13 mouse cellular contexts compared by ENCODE assay signal in genomic region chr2:154933884-154934283, GRCm38 (mm10). TPM values are rescaled to one million over a fixed set of nuclear protein-coding genes. Genes with fewer than 3 reads are reported as not detected.
DNase-seq lines count a peak whose midpoint lies in the region; ATAC-seq and TF ChIP-seq lines count a peak whose summit lies in the region.
"Had no signal": no experiment of that assay in that cellular context is flagged by ENCODE, and none has a peak within 500 bp of the region (broad histone marks: within the 10 kb centered on the region; RNA-seq: fewer than 3 reads in every experiment).

No protein-coding gene starts in this region.

- peak; percentile 52 for TF ChIP-seq CTCF in hindbrain, postnatal 0 days (IDR thresholded peaks at IDR 0.05; ENCODE audit: low read depth)

- no peak overlapping the region for H3K4me2 ChIP-seq in hindbrain, postnatal 0 days (ENCODE audit: low read depth, low read length)
- H3K4me2 ChIP-seq in hindbrain, embryonic 16.5 days (ENCODE audit: low read length), result no peak overlapping the region
- H3K4me2 ChIP-seq in embryonic facial prominence, embryonic 13.5 days, result no peak overlapping the region

- 44% methylated on average over 4 of the region's 4 CpGs for WGBS in hindbrain, postnatal 0 days
- 51% methylated on average over 4 of the region's 4 CpGs for WGBS in hindbrain, embryonic 16.5 days
- WGBS in embryonic facial prominence, embryonic 13.5 days, result 38% methylated on average over 4 of the region's 4 CpGs

- H3K27me3 ChIP-seq in hindbrain, postnatal 0 days (ENCODE audit: insufficient read depth, low read length), result no peaks in the 10 kb centered on the region
- no peaks in the 10 kb centered on the region; the same call in 1 of the 2 replicates for H3K27me3 ChIP-seq in hindbrain, embryonic 16.5 days (replicated peaks; ENCODE audit: control insufficient read depth, insufficient read depth, low read length)
- H3K27me3 ChIP-seq in embryonic facial prominence, embryonic 13.5 days, result no peaks in the 10 kb centered on the region

- ATAC-seq in hindbrain, postnatal 0 days, result no peak
- ATAC-seq in hindbrain, embryonic 16.5 days, result no peak
- ATAC-seq in embryonic facial prominence, embryonic 13.5 days (ENCODE audit: insufficient number of reproducible peaks, insufficient read depth, low FRiP score, low TSS enrichment, low read depth), result no peak

- no peaks in the 10 kb centered on the region for H3K9me3 ChIP-seq in hindbrain, postnatal 0 days (ENCODE audit: low read length)
- no peaks in the 10 kb centered on the region for H3K9me3 ChIP-seq in hindbrain, embryonic 16.5 days (ENCODE audit: control insufficient read depth, low read length)
- H3K9me3 ChIP-seq in embryonic facial prominence, embryonic 13.5 days, result no peaks in the 10 kb centered on the region
- H3K9me3 ChIP-seq: G1E had no signal

- peak; percentile 70 for DNase-seq in hindbrain, postnatal 0 days (ENCODE audit: low spot score)
- peak; percentile 10 to 24 for DNase-seq in right cerebral cortex, adult 2 months (ENCODE audit: low spot score in 2 of 2)
- DNase-seq in right cerebral cortex, postnatal 25 days, result no peak
- DNase-seq in thymus, postnatal 4 days, result peak; percentile 25
- DNase-seq in adrenal gland, adult 2 months, result no peak
- DNase-seq: adrenal gland, postnatal 10 days; cerebellum, adult 11 months; kidney, adult 18-20 months had no signal

- H3K4me3 ChIP-seq in hindbrain, postnatal 0 days (ENCODE audit: low read length), result no peak overlapping the region
- no peak overlapping the region for H3K4me3 ChIP-seq in hindbrain, embryonic 16.5 days (ENCODE audit: low read length)
- no peak overlapping the region for H3K4me3 ChIP-seq in embryonic facial prominence, embryonic 13.5 days
- H3K4me3 ChIP-seq: erythroblast, embryonic 14.5 days had no signal

- no peaks in the 10 kb centered on the region for H3K36me3 ChIP-seq in hindbrain, postnatal 0 days (ENCODE audit: insufficient read depth, low read length)
- no peaks in the 10 kb centered on the region for H3K36me3 ChIP-seq in hindbrain, embryonic 16.5 days (ENCODE audit: control insufficient read depth, insufficient read depth, low read length)
- no peaks in the 10 kb centered on the region for H3K36me3 ChIP-seq in embryonic facial prominence, embryonic 13.5 days
- H3K36me3 ChIP-seq: G1E had no signal

- H3K4me1 ChIP-seq in hindbrain, postnatal 0 days (ENCODE audit: insufficient read depth, low read length), result no peaks in the 10 kb centered on the region
- no peaks in the 10 kb centered on the region for H3K4me1 ChIP-seq in hindbrain, embryonic 16.5 days (ENCODE audit: control insufficient read depth, insufficient read depth, low read depth, low read length)
- peaks cover 22% of the 10 kb centered on the region for H3K4me1 ChIP-seq in embryonic facial prominence, embryonic 13.5 days

- no peak overlapping the region for H3K27ac ChIP-seq in hindbrain, postnatal 0 days
- H3K27ac ChIP-seq in hindbrain, embryonic 16.5 days (ENCODE audit: low read depth, low read length), result no peak overlapping the region
- H3K27ac ChIP-seq in embryonic facial prominence, embryonic 13.5 days, result peak overlapping the region; percentile 73; the same call in 1 of the 2 replicates
- H3K27ac ChIP-seq: liver, embryonic 14.5 days had no signal

- H3K9ac ChIP-seq in hindbrain, postnatal 0 days (replicated peaks; ENCODE audit: low read length), result no peak overlapping the region
- H3K9ac ChIP-seq in hindbrain, embryonic 16.5 days (ENCODE audit: low read depth, low read length), result no peak overlapping the region
- H3K9ac ChIP-seq in embryonic facial prominence, embryonic 13.5 days, result no peak overlapping the region
- H3K9ac ChIP-seq: liver, embryonic 14.5 days had no signal

RNA-seq across cellular contexts. Expression of gene Eif2s2, which starts 41.1 kb away (rescaled TPM):
- 30.4 and 32.6 TPM in 2 replicates for total RNA-seq in hindbrain, postnatal 0 days (2014; rRNA removed)
- 92.9 and 106 TPM in 2 replicates for polyA plus RNA-seq in hindbrain, postnatal 0 days (2015; fragmentation: Nextera tagmentation; extraction: Ambion mirVana)
- 58.4 and 60.4 TPM in 2 replicates for polyA plus RNA-seq in hindbrain, embryonic 16.5 days (2015; fragmentation: Nextera tagmentation; extraction: Ambion mirVana)
- polyA plus RNA-seq in embryonic facial prominence, embryonic 13.5 days (2015; fragmentation: Nextera tagmentation; extraction: Ambion mirVana), result 138 and 143 TPM in 2 replicates
- total RNA-seq in adrenal gland, adult 2 months (2021), result 100 to 1,000 TPM; 106 to 160 TPM
- 2.2 and 3.1 TPM in 2 replicates for polyA plus RNA-seq in adrenal gland, adult 2 months (2012; rRNA removed)

Comparison
In these comparisons a context has a peak if more than half of its experiments do, and no peak if none do; other contexts are left out.
1. DNase-seq: peak in hindbrain, postnatal 0 days (single experiment), right cerebral cortex, adult 2 months (2 of 2) and thymus, postnatal 4 days (single experiment); none in right cerebral cortex, postnatal 25 days (single experiment) and adrenal gland, adult 2 months (single experiment).
2. RNA of gene Eif2s2, which starts 41.1 kb away (polyA plus RNA-seq): 138 to 143 TPM in embryonic facial prominence, embryonic 13.5 days, 92.9 to 106 TPM in hindbrain, postnatal 0 days and 58.4 to 60.4 TPM in hindbrain, embryonic 16.5 days; 2.2 to 3.1 TPM in adrenal gland, adult 2 months; every median in the first group is over 10 times any median in the second.